Mouse (Mus musculus) regulatory T cell (primary cell): ENCODE data around the gene Fibin.

ENCODE experiments used
- in situ Hi-C: fragments of 300-600 bp; cut with MboI, MseI; formaldehyde crosslinking; loops from one replicate; pipeline ENCODE4 v1.15.1; 2025; ENCODE audit warnings: high pct_unique_total_duplicates

The Fibin gene

GRCm38 (mm10) chr2:110362432-110363283 lies at the start of gene Fibin:
Fibin (minus strand) TSS chr2:110363183.
- in situ Hi-C loops, result no loop called here

DNA sequence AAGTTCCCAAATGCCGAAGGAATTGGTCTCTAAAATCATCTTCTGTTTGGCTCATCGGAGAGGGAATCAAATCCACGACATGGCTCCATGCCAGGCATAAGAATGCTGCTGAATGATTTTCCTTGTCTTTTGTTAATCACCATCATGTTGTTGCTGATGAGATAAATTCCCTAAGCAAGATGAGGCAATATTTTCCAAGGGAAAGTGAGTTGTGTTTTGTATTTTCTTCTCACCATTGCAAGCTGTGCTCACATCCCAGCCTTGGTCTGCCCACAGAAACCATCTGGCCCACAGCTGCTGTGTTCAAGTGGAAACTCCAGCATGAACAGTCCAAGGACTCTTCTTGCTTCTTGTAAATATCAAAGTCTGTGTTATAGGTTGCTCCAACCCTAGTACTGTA lies 48.4 kb upstream of the Fibin start:
- in situ Hi-C loops, result no loop called here

GRCm38 (mm10) chr2:110408757-110409156 lies 45.8 kb upstream of the Fibin start:
- in situ Hi-C loops, result no loop called here

GRCm38 (mm10) chr2:110392714-110393336 lies 29.8 kb upstream of the Fibin start:
- in situ Hi-C loops, result no loop called here

- in situ Hi-C loops, result no loop called here
These were observed 27.9 kb upstream of the Fibin start for GRCm38 (mm10) chr2:110390736-110391409.

DNA sequence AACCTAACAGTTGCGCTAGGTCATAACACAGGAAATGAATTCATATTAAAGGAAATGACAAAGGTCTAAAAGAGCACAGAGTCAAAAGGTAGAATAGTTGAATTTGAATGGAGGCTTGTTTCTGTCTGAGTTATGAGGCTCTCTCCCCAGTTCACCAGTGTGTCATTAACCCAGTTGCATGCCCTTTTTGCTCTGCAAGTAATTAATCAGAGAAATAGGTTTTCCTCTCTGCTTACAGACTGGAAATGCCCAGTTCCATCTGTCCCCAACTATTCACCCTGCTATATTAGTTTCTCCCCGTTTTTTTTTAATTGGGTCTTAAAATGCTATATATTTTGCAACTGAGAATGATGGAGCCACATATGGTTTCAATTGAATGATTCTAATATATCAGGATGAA lies 16.8 kb upstream of the Fibin start:
- in situ Hi-C loops, result loop anchor here (10.0 kb wide), 1 partner anchor 1365 kb away; no protein-coding TSS in a partner anchor

DNA sequence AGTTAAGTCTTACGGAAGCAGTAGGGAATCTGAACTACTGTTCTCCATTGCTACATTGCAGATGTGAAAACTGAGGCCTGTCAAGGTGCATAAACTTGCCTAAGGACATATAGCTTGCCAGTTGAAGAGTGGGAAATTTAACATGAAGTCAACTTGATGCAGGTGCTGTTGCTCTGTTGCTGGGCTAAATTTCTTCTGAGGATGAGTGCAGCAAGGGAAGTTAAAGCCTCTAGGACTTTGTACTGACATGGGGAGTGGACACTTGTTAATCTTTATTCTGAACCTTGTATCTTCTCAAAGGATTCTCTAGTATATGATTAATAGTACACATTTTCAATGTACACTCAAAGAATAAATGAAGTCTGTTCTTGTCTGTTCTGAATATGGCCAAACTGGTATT lies 13.7 kb upstream of the Fibin start:
- in situ Hi-C loops, result loop anchor here (10.0 kb wide), 1 partner anchor 1368 kb away; no protein-coding TSS in a partner anchor

- in situ Hi-C loops, result loop anchor here (10.0 kb wide), 1 partner anchor 1369 kb away; no protein-coding TSS in a partner anchor
These were observed 12.5 kb upstream of the Fibin start for GRCm38 (mm10) chr2:110375475-110375874.

DNA sequence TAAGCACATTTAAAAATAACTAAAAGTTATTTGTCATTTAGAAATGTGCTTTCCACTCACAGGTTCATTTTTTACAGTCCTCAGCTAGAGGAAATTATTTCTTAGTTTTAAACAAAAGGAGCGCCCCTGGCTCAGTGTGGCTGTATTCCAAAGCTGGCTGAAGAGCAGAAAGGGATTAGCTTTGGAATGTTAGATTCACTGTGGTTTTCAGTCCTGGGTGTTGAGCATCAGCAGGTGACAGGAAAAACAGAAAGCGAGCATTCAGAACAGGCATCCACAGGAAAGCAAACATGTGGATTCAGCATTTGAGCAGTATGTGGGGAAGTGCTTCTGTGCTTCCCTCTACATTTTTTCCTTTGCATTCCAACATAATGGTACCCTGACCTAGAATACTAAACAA lies 10.2 kb upstream of the Fibin start:
- in situ Hi-C loops, result loop anchor here (10.0 kb wide), 1 partner anchor 1372 kb away; no protein-coding TSS in a partner anchor

DNA sequence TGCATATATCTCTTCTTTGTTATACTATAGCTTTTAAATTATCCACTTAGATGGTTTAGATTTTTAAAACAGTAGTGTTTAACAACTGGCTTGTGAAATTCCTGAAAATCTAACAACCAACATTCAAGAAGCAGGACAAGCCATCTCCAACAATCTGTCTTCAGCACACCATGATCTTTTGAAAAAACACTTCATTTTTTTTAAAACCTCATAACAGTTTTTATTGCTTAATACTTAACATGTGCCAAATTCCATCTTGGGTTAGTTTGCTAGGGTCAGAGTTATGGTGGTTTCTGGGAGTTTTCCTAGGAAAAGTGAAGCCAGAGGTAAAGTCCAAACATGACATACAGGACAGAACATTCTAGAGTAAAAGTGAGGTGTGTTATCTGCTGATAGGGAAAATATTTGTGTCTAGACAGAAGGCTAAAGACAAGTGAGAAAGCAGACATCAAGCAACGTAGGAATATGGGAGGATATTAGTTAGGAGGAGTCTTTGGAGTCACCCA lies 4.5 kb upstream of the Fibin start:
- in situ Hi-C loops, result no loop called here

- in situ Hi-C loops, result no loop called here
These were observed 2.4 kb upstream of the Fibin start for GRCm38 (mm10) chr2:110365401-110365800.

- in situ Hi-C loops, result no loop called here
These were observed 872 bp upstream of the Fibin start for GRCm38 (mm10) chr2:110363855-110364254.

GRCm38 (mm10) chr2:110353302-110353970 lies 9.5 kb downstream of the Fibin start:
- in situ Hi-C loops, result no loop called here

- in situ Hi-C loops, result no loop called here
These were observed 11.1 kb downstream of the Fibin start for GRCm38 (mm10) chr2:110351843-110352251.

DNA sequence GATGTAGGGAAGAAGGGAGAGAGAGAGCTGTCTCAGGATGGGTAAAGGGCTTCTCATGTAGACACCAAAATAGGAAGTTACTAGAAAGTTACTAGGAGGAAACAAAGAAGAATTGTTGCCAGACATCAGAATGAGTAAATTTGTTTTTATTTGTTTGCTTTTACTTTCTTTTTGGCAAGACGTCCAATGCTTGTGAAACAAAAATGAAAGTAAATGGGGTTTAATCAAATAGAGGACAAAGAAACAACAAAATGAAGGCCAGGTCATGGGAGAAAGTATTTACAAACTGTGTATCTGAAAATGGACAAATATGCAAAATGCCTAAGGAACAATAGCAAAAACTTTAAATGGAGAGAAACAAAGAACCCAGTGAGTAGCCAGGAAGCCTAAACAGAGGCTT lies 11.6 kb downstream of the Fibin start:
- in situ Hi-C loops, result no loop called here

- in situ Hi-C loops, result no loop called here
These were observed 34.0 kb downstream of the Fibin start for GRCm38 (mm10) chr2:110328953-110329352.

GRCm38 (mm10) chr2:110319949-110320348 lies 43.0 kb downstream of the Fibin start:
- in situ Hi-C loops, result no loop called here

DNA sequence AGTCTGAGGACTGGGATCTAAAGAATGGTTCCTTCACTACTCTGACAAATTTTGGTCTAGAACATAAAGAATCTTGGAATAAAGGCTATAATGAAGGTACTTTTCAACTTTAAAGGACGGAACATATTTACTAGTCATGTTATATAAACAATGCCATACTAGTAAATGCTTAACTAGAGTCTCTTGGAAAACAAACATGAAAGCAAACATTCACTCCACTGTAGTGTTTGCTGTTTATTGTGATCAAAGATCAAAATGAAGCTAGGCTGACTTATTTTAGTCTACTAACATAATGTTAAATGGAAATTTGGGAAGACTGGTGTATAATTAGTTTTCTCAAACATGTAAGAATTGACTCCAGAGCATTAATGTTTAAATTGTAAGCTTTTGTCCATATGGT lies 43.7 kb downstream of the Fibin start:
- in situ Hi-C loops, result no loop called here

GRCm38 (mm10) chr2:110318719-110319118 lies 44.3 kb downstream of the Fibin start:
- in situ Hi-C loops, result no loop called here

GRCm38 (mm10) chr2:110316116-110316883 lies 46.7 kb downstream of the Fibin start:
- in situ Hi-C loops, result no loop called here
